Mouse (Mus musculus): ENCODE measurements at regions not wholly inside any gene's neighbourhood (a gene's known extent, or its start where the extent isn't known, plus 50 kb on each side); places are given as distances from the start of the nearest gene placed in this dataset.
A peak's percentile ranks its signal among the peaks of the same experiment; 100 is the strongest.

GRCm38 (mm10) chr6:91573487-91573886 lies 57.8 kb downstream of the Lsm3 start:
- TF ChIP-seq MAX (IDR thresholded peaks at IDR 0.05) (no peak), MYOD1 (IDR thresholded peaks at IDR 0.05; ENCODE audit: control insufficient read depth, insufficient read length, low read depth) (no peak)
- no peaks in the 10 kb centered on the region for H3K79me2 ChIP-seq (ENCODE audit: control insufficient read depth, insufficient read depth)
- no peaks in the 10 kb centered on the region for H3K36me3 ChIP-seq (ENCODE audit: control insufficient read depth, insufficient read depth)
- H3K4me3 ChIP-seq (ENCODE audit: insufficient read depth, poor library complexity, severe bottlenecking): no peak overlapping the region
- H3K79me3 ChIP-seq (ENCODE audit: low read depth): no peaks in the 10 kb centered on the region
- H3ac ChIP-seq (ENCODE audit: control insufficient read depth, insufficient read length, low read depth): no peak overlapping the region
- H3K27me3 ChIP-seq (ENCODE audit: control insufficient read depth, insufficient read depth, insufficient read length): no peaks in the 10 kb centered on the region

GRCm38 (mm10) chr6:91574414-91574813 lies 58.7 kb downstream of the Lsm3 start:
- TF ChIP-seq MYOD1 (IDR thresholded peaks at IDR 0.05; ENCODE audit: control insufficient read depth, insufficient read length, low read depth) (no peak), MYOG (IDR thresholded peaks at IDR 0.05; ENCODE audit: control insufficient read depth, extremely low read depth, insufficient read length) (no peak), CEBPB (IDR thresholded peaks at IDR 0.05; ENCODE audit: low read depth) (no peak), CTCF (IDR thresholded peaks at IDR 0.05; ENCODE audit: control insufficient read depth, insufficient read depth, insufficient read length) (no peak), USF1 (IDR thresholded peaks at IDR 0.05; ENCODE audit: low read depth) (no peak), FOSL1 (IDR thresholded peaks at IDR 0.05; ENCODE audit: insufficient read depth, low read length, poor library complexity, severe bottlenecking) (no peak), MAX (IDR thresholded peaks at IDR 0.05) (no peak)
- Histone ChIP-seq H3K4me3 (ENCODE audit: insufficient read depth, poor library complexity, severe bottlenecking) (no peak overlapping the region), H3K36me3 (ENCODE audit: control insufficient read depth, insufficient read depth) (no peaks in the 10 kb centered on the region), H3ac (ENCODE audit: control insufficient read depth, insufficient read length, low read depth) (no peak overlapping the region), H3K27me3 (ENCODE audit: control insufficient read depth, insufficient read depth, insufficient read length) (no peaks in the 10 kb centered on the region), H3K79me2 (ENCODE audit: control insufficient read depth, insufficient read depth) (no peaks in the 10 kb centered on the region), H3K79me3 (ENCODE audit: low read depth) (no peaks in the 10 kb centered on the region)

GRCm38 (mm10) chr6:91575662-91576364 lies 60.1 kb downstream of the Lsm3 start:
- TF ChIP-seq CEBPB (IDR thresholded peaks at IDR 0.05; ENCODE audit: low read depth) (no peak), CTCF (IDR thresholded peaks at IDR 0.05; ENCODE audit: control insufficient read depth, insufficient read depth, insufficient read length) (peak; percentile 46)

GRCm38 (mm10) chr6:91576906-91577305 lies 61.2 kb downstream of the Lsm3 start:
- Histone ChIP-seq H3ac (ENCODE audit: control insufficient read depth, insufficient read length, low read depth) (no peak overlapping the region), H3K27me3 (ENCODE audit: control insufficient read depth, insufficient read depth, insufficient read length) (no peaks in the 10 kb centered on the region), H3K4me3 (ENCODE audit: insufficient read depth, poor library complexity, severe bottlenecking) (no peak overlapping the region), H3K79me2 (ENCODE audit: control insufficient read depth, insufficient read depth) (no peaks in the 10 kb centered on the region), H3K79me3 (ENCODE audit: low read depth) (no peaks in the 10 kb centered on the region), H3K36me3 (ENCODE audit: control insufficient read depth, insufficient read depth) (no peaks in the 10 kb centered on the region)
- TF ChIP-seq CEBPB (IDR thresholded peaks at IDR 0.05; ENCODE audit: low read depth) (no peak), CTCF (IDR thresholded peaks at IDR 0.05; ENCODE audit: control insufficient read depth, insufficient read depth, insufficient read length) (no peak), MYOG (IDR thresholded peaks at IDR 0.05; ENCODE audit: control insufficient read depth, extremely low read depth, insufficient read length) (no peak), MYOD1 (IDR thresholded peaks at IDR 0.05; ENCODE audit: control insufficient read depth, insufficient read length, low read depth) (no peak), MAX (IDR thresholded peaks at IDR 0.05) (no peak), USF1 (IDR thresholded peaks at IDR 0.05; ENCODE audit: low read depth) (no peak)

More at GRCm38 (mm10) chr6:91575662-91576364, 60.1 kb downstream of the Lsm3 start:
- Histone ChIP-seq H3ac (ENCODE audit: control insufficient read depth, insufficient read length, low read depth) (no peak overlapping the region), H3K36me3 (ENCODE audit: control insufficient read depth, insufficient read depth) (no peaks in the 10 kb centered on the region), H3K27me3 (ENCODE audit: control insufficient read depth, insufficient read depth, insufficient read length) (no peaks in the 10 kb centered on the region), H3K4me3 (ENCODE audit: insufficient read depth, poor library complexity, severe bottlenecking) (no peak overlapping the region), H3K79me3 (ENCODE audit: low read depth) (no peaks in the 10 kb centered on the region), H3K79me2 (ENCODE audit: control insufficient read depth, insufficient read depth) (no peaks in the 10 kb centered on the region)

GRCm38 (mm10) chr6:91579666-91580065 lies 63.9 kb downstream of the Lsm3 start:
- Histone ChIP-seq H3K4me3 (ENCODE audit: insufficient read depth, poor library complexity, severe bottlenecking) (no peak overlapping the region), H3K36me3 (ENCODE audit: control insufficient read depth, insufficient read depth) (no peaks in the 10 kb centered on the region), H3ac (ENCODE audit: control insufficient read depth, insufficient read length, low read depth) (no peak overlapping the region), H3K79me3 (ENCODE audit: low read depth) (no peaks in the 10 kb centered on the region), H3K27me3 (ENCODE audit: control insufficient read depth, insufficient read depth, insufficient read length) (no peaks in the 10 kb centered on the region), H3K79me2 (ENCODE audit: control insufficient read depth, insufficient read depth) (no peaks in the 10 kb centered on the region)
- no peak for TF ChIP-seq CTCF (IDR thresholded peaks at IDR 0.05; ENCODE audit: control insufficient read depth, insufficient read depth, insufficient read length)

- H3ac ChIP-seq (ENCODE audit: control insufficient read depth, insufficient read length, low read depth): no peak overlapping the region
- no peaks in the 10 kb centered on the region for H3K27me3 ChIP-seq (ENCODE audit: control insufficient read depth, insufficient read depth, insufficient read length)
- no peak overlapping the region for H3K4me3 ChIP-seq (ENCODE audit: insufficient read depth, poor library complexity, severe bottlenecking)
- no peaks in the 10 kb centered on the region for H3K79me3 ChIP-seq (ENCODE audit: low read depth)
- no peaks in the 10 kb centered on the region for H3K36me3 ChIP-seq (ENCODE audit: control insufficient read depth, insufficient read depth)
- TF ChIP-seq MAX (IDR thresholded peaks at IDR 0.05): no peak
- no peak for TF ChIP-seq MYOD1 (IDR thresholded peaks at IDR 0.05; ENCODE audit: control insufficient read depth, insufficient read length, low read depth)
- TF ChIP-seq CTCF (IDR thresholded peaks at IDR 0.05; ENCODE audit: control insufficient read depth, insufficient read depth, insufficient read length): no peak
- no peak for TF ChIP-seq CEBPB (IDR thresholded peaks at IDR 0.05; ENCODE audit: low read depth)
- TF ChIP-seq MYOG (IDR thresholded peaks at IDR 0.05; ENCODE audit: control insufficient read depth, extremely low read depth, insufficient read length): no peak
- TF ChIP-seq FOSL1 (IDR thresholded peaks at IDR 0.05; ENCODE audit: insufficient read depth, low read length, poor library complexity, severe bottlenecking): no peak
- TF ChIP-seq USF1 (IDR thresholded peaks at IDR 0.05; ENCODE audit: low read depth): no peak
- H3K79me2 ChIP-seq (ENCODE audit: control insufficient read depth, insufficient read depth): no peaks in the 10 kb centered on the region
These were observed 64.9 kb downstream of the Lsm3 start for GRCm38 (mm10) chr6:91580607-91581006.
